Mouse (Mus musculus) liver, adult 2 months (tissue): ENCODE data around the gene Pak7. TPM values are rescaled to one million over a fixed set of nuclear protein-coding genes. Genes with fewer than 3 reads are reported as not detected.

Experiments used
- DNase-seq: peaks from one replicate; pipeline ENCODE4 v3.0.0-alpha.2; 2011; ENCODE audit warnings: low read depth, low spot score; ENCODE audit errors: extremely low read depth
- H3K27ac ChIP-seq: fragments of 200-500 bp; replicated peaks from 2 replicates; pipeline ENCODE4 v1.5.1; 2012; ENCODE audit warnings: low read depth, mild to moderate bottlenecking, control low read depth, inconsistent platforms, low read length; ENCODE audit not compliant: insufficient read depth
- H3K27me3 ChIP-seq: fragments of 200-500 bp; 2 replicates; pipeline ENCODE4 v1.6.1; 2012; ENCODE audit warnings: mild to moderate bottlenecking, moderate library complexity, low read length, inconsistent platforms; ENCODE audit not compliant: control insufficient read depth, insufficient read depth
- H3K36me3 ChIP-seq: fragments of 200-500 bp; 2 replicates; pipeline ENCODE4 v1.6.1; 2012; ENCODE audit warnings: low read length, inconsistent platforms; ENCODE audit not compliant: control insufficient read depth, insufficient read depth
- H3K4me1 ChIP-seq: fragments of 200-500 bp; 2 replicates; pipeline ENCODE4 v1.6.1; 2011; ENCODE audit warnings: low read length; ENCODE audit not compliant: control insufficient read depth, insufficient read depth
- H3K4me3 ChIP-seq: fragments of 200-500 bp; 2 replicates; pipeline ENCODE4 v1.5.1; 2011; ENCODE audit warnings: low read depth, mild to moderate bottlenecking, control low read depth, low read length, moderate library complexity; ENCODE audit not compliant: insufficient read depth
- H3K79me2 ChIP-seq: fragments of 200-500 bp; 2 replicates; pipeline ENCODE4 v1.6.1; 2012; ENCODE audit warnings: inconsistent platforms, mild to moderate bottlenecking, low read length, moderate library complexity; ENCODE audit not compliant: control insufficient read depth, insufficient read depth
- H3K9ac ChIP-seq: fragments of 200-500 bp; 2 replicates; pipeline ENCODE4 v1.6.1; 2012; ENCODE audit warnings: low read depth, mild to moderate bottlenecking, control low read depth, inconsistent platforms, low read length
- CTCF ChIP-seq: fragments of 200-500 bp; IDR thresholded peaks from 2 replicates; pipeline ENCODE4 v1.5.1; 2011; ENCODE audit warnings: low read depth, low read length, control low read depth
- POLR2A ChIP-seq: fragments of 200-500 bp; IDR thresholded peaks from 2 replicates; pipeline ENCODE4 v1.6.1; 2011; ENCODE audit warnings: low read length, control low read depth; ENCODE audit not compliant: insufficient read depth; ENCODE audit errors: extremely low read depth
- WGBS: fragments of 180-500 bp; shearing (Covaris S2); methylation state at CpG from one replicate; pipeline ENCODE4 v1.1.7; 2018; 5-methylcytosine and 5-hydroxymethylcytosine counted together
- polyA plus RNA-seq: library from polyadenylated mRNA; depleted of rRNA; stranded (reverse); fragments of >200 nt; gene quantifications from 2 replicates; pipeline ENCODE4 v1.2.3, GENCODE M21; 2012; rRNA removed
- total RNA-seq: library from RNA; depleted of rRNA; stranded (reverse); fragments of >200 nt; gene quantifications from 2 replicates; pipeline ENCODE4 v1.2.3, GENCODE M21; 2014; rRNA removed

Gene Pak7
- total and polyA plus RNA-seq, 2 experiments = not detected

DNA sequence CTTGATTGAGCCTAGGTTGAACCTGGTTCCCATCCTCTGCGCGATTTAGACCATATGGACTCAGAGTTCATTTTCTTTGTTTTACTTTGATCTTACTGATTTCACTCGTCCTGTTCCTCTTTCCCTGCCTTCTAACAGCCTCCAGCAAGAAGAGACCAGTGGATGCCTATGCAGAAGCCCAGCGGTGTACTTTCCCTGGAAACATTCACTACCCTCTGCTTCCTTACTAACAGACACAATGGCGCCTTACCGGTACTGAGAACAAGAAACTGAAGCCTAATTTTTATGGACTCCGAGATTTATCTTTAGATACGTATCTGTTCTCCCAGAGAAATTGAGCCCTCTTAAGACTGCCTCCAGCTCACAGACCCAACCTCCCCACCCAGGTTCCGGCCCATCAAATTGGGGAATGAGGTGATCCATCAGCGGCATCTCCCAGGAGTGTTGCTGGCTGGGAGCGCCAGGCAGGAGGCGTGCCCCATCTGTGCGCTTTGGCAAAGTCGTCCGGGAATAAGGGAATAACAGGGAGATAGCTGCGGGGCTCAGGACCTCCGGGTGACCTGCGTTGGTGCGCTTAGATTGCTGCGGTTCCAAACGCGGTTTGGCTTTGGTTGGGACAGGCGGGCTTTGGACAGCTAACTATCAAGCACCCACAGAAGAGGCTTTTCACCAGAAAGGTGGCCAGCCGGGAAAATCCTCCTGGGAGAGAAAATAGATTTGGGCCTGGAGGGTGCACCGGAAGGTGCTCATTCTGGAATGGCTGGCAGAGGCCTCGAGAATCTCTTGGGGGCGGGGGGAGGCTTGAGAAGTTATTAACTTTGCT, 336.8 kb downstream of the Pak7 start:
- H3K36me3 ChIP-seq = no peaks in the 10 kb centered on the region
- H3K9ac ChIP-seq = no peak overlapping the region
- TF ChIP-seq CTCF (no peak), POLR2A (no peak)
- no peak overlapping the region for H3K4me3 ChIP-seq
- DNase-seq = no peak
- 33% methylated on average over 27 of the region's 27 CpGs for WGBS
- no peaks in the 10 kb centered on the region for H3K4me1 ChIP-seq
- no peaks in the 10 kb centered on the region for H3K79me2 ChIP-seq
- no peaks in the 10 kb centered on the region for H3K27me3 ChIP-seq
- H3K27ac ChIP-seq = no peak overlapping the region

DNA sequence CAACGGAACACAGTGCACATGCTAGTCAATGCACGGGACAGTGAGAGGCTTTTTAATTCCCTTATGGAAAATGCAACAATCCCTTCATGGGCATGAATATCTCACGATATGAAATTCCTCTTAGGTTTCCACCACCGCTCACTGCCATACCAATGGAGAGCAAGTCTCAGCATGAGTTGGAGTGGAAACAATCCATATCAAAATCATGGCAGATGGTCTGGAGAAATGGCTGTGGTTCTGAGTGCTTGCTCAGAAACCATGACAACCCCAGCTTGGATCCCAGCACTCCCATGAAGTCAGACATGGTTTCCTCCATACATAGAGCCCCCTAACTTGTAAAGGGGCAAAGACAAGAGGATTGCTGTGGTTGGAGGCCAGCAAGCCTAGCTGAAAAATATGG, 339.3 kb downstream of the Pak7 start:
- no peaks in the 10 kb centered on the region for H3K36me3 ChIP-seq
- WGBS = 91% methylated on average over 4 of the region's 4 CpGs
- H3K79me2 ChIP-seq = no peaks in the 10 kb centered on the region

More for the DNA sequence above, 339.3 kb downstream of the Pak7 start:
- no peaks in the 10 kb centered on the region for H3K4me1 ChIP-seq
- H3K27me3 ChIP-seq = no peaks in the 10 kb centered on the region
- H3K9ac ChIP-seq = no peak overlapping the region
- DNase-seq = no peak
- no peak for TF ChIP-seq CTCF
- no peak for TF ChIP-seq POLR2A
- H3K27ac ChIP-seq = no peak overlapping the region
- no peak overlapping the region for H3K4me3 ChIP-seq

Other genes starting within 250 kb of the Pak7 start
- gene Ankef1, start 113.9 kb upstream of the Pak7 start, total RNA-seq = 0.09 and 0.27 TPM in 2 replicates
- gene Ankef1, start 113.9 kb upstream of the Pak7 start, polyA plus RNA-seq = not detected in 2 replicates